Mouse (Mus musculus): Measurements from ENCODE around the gene Mrpl21. TPM values are rescaled to one million over a fixed set of nuclear protein-coding genes. Genes with fewer than 3 reads are reported as not detected.

Mrpl21 gene
- polyA plus RNA-seq (2012; ENCODE audit: low replicate concordance) = 2.6 and 35.0 TPM in 2 replicates

DNA sequence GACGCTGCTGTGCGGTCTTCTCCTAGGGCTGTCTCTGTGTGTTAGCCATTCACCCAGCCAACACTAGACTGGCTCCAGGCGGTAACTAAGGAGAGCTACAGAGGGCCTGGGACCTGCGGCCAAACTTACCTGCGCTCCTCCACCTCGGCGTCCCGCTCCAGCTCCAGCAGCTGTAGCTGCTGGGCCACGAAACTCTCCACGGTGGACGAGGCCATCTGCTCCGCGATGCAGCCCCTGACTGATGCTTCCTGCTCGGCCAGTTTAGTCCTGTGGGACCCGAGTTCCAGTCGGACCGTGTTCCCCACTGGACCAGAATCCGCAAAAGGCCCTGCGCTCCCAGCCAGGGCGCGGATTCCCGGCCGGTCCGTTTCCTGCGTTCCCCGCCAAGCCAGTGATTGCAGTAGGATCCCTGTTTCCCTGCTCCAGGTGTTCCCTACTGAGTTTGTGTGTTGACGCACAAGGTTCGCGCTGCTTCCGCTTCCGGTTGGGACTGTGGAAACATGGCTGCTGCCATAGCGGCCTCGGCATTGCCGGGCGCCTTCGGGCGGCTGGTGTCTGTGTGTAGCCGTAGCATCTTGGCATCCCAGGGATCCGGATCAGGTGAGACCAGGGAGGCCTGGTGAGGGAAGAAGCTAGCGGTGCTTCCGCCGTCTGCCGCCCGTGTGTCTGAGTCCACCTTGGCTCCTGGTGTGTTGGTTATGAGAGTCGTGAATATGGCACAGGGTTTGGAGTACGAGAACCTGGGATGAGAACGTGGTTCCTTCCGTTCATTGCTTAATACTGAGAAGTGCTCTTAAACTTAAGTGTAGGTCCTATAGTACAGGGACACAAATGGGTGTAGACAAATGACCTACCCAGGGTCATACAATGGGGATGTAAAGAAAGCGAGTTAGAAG lies at the start of gene Mrpl21, which contains the start of gene Ighmbp2:
Gene Mrpl21, plus strand, starts transcription at position 330 of the 896 bp plus-strand sequence.
Gene Ighmbp2, minus strand, starts transcription at position 446 of the 896 bp plus-strand sequence.

DNA sequence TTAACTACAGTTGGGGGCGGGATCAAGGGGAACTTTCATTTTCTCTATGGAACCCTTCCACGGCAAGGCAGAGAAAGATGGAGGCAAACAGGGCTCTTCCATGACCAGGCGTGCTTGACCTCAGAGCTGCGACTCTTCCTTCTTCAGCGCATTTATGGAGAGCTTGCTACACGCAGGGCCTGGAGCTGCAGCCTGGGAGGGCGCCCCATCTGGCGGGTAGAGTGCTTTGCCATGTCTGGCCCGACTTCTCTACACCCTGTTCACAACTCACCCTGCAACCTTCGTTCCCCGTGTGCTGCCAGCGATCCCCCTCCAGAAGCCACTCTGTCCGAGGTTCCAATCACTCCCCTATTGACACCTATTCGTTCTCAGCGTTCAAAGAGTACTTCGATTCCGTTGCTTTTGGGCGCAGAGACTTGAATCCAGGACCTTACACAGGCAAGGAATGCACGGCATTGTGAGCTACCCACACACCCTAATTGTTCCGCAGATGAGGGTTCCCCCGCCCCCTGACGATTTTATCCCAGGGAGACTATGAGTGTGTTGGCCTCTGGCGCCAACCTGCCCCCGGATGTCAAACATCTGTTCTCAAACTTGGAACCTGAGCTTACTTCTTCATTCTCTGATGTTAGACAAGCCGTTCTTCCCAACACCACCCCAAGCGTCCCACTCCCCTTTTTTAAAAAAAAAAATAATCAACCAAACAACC lies 39.7 kb downstream of the Mrpl21 start, which contains the start of gene Cpt1a:
Gene Cpt1a, plus strand, starts transcription at position 74 of the 709 bp plus-strand sequence.

Other genes starting within 250 kb of the Mrpl21 start
- gene Ighmbp2, start 116 bp downstream of the Mrpl21 start, polyA plus RNA-seq (2012; ENCODE audit: low replicate concordance) = 6.3 and 10.7 TPM in 2 replicates
- gene Cpt1a, start 39.4 kb downstream of the Mrpl21 start, polyA plus RNA-seq (2012; ENCODE audit: low replicate concordance) = 18.9 and 36.5 TPM in 2 replicates
- 0.61 and 1.4 TPM in 2 replicates for gene Tesmin, start 106.0 kb downstream of the Mrpl21 start, polyA plus RNA-seq (2012; ENCODE audit: low replicate concordance)
- gene Gal, start 131.6 kb downstream of the Mrpl21 start, polyA plus RNA-seq (2012; ENCODE audit: low replicate concordance) = 0.48 TPM in 1 of 2 replicates, not detected in the other